Mouse (Mus musculus): Measurements from ENCODE around the gene Aes.

GRCm38 (mm10) chr10:81615486-81615885 lies 56.2 kb downstream of the Aes start:
- TF ChIP-seq CTCF (IDR thresholded peaks at IDR 0.05; ENCODE audit: low read depth) (no peak), EP300 (optimal IDR thresholded peaks at IDR 0.05) (no peak)
